Mouse (Mus musculus) lung, adult 2 months (tissue): ENCODE results near the gene Jtb.

Source experiments
- CTCF ChIP-seq: fragments of 200-500 bp; IDR thresholded peaks from 2 replicates; pipeline ENCODE4 v1.5.1; 2011; ENCODE audit warnings: mild to moderate bottlenecking, low read length, control low read depth; ENCODE audit not compliant: insufficient read depth
- POLR2A ChIP-seq: fragments of 200-500 bp; IDR thresholded peaks from 2 replicates; pipeline ENCODE4 v1.6.1; 2011; ENCODE audit warnings: low read depth, mild to moderate bottlenecking, control low read depth, low read length, borderline replicate concordance; ENCODE audit errors: extremely low read depth

GRCm38 (mm10) chr3:90250791-90251190 lies 19.4 kb downstream of the Jtb start:
- no peak for TF ChIP-seq CTCF
- no peak for TF ChIP-seq POLR2A
